Mouse (Mus musculus): ENCODE data around the gene Scaf1.
A peak's percentile ranks its signal among the peaks of the same experiment; 100 is the strongest.

Gene Scaf1

GRCm38 (mm10) chr7:44984833-44985164 is 31.4 kb downstream of the Scaf1 start:
- DNase-seq (ENCODE audit: low spot score in 2 of 2) = no peak

GRCm38 (mm10) chr7:44983944-44984832 is 32.0 kb downstream of the Scaf1 start:
- no peak for DNase-seq (ENCODE audit: low spot score in 2 of 2)

GRCm38 (mm10) chr7:44983085-44983484 is 33.1 kb downstream of the Scaf1 start:
- DNase-seq (ENCODE audit: low spot score in 2 of 2) = peak; percentile 82 to 86

GRCm38 (mm10) chr7:44981539-44981938 is 34.6 kb downstream of the Scaf1 start:
- no peak for DNase-seq (ENCODE audit: low spot score in 2 of 2)

GRCm38 (mm10) chr7:44978300-44978699 is 37.9 kb downstream of the Scaf1 start:
- DNase-seq (ENCODE audit: low spot score in 2 of 2) = no peak

GRCm38 (mm10) chr7:44975117-44975419 is 41.1 kb downstream of the Scaf1 start:
- DNase-seq (ENCODE audit: low spot score in 2 of 2) = no peak

GRCm38 (mm10) chr7:44974383-44975116 is 41.6 kb downstream of the Scaf1 start, which contains the start of gene Cpt1c:
Gene Cpt1c (minus strand): TSS chr7:44974851.
- DNase-seq (ENCODE audit: low spot score in 2 of 2) = no peak

GRCm38 (mm10) chr7:44973415-44974130 is 42.6 kb downstream of the Scaf1 start:
- no peak for DNase-seq (ENCODE audit: low spot score in 2 of 2)

- no peak for DNase-seq (ENCODE audit: low spot score in 2 of 2)
These were observed 45.0 kb downstream of the Scaf1 start for GRCm38 (mm10) chr7:44971142-44971541.

GRCm38 (mm10) chr7:44970231-44970691 is 45.9 kb downstream of the Scaf1 start:
- DNase-seq (ENCODE audit: low spot score in 2 of 2) = peak; percentile 59 to 74

- no peak for DNase-seq (ENCODE audit: low spot score in 2 of 2)
These were observed 49.5 kb downstream of the Scaf1 start for GRCm38 (mm10) chr7:44966638-44967037.

GRCm38 (mm10) chr7:44965975-44966374 is 50.2 kb downstream of the Scaf1 start:
- no peak for DNase-seq (ENCODE audit: low spot score in 2 of 2)

GRCm38 (mm10) chr7:44964990-44965389 is 51.2 kb downstream of the Scaf1 start:
- DNase-seq (ENCODE audit: low spot score in 2 of 2) = no peak

GRCm38 (mm10) chr7:44962831-44963230 is 53.3 kb downstream of the Scaf1 start:
- no peak for DNase-seq (ENCODE audit: low spot score in 2 of 2)

- no peak for DNase-seq (ENCODE audit: low spot score in 2 of 2)
These were observed 53.8 kb downstream of the Scaf1 start for GRCm38 (mm10) chr7:44962337-44962736.

GRCm38 (mm10) chr7:44960512-44960910 is 55.7 kb downstream of the Scaf1 start:
- no peak for DNase-seq (ENCODE audit: low spot score in 2 of 2)

- DNase-seq (ENCODE audit: low spot score in 2 of 2) = no peak
These were observed 56.2 kb downstream of the Scaf1 start for GRCm38 (mm10) chr7:44959874-44960511.

- no peak for DNase-seq (ENCODE audit: low spot score in 2 of 2)
These were observed 56.9 kb downstream of the Scaf1 start for GRCm38 (mm10) chr7:44959281-44959680.

- DNase-seq (ENCODE audit: low spot score in 2 of 2) = peak in 1 of 2 experiments; percentile 30
These were observed 58.0 kb downstream of the Scaf1 start for GRCm38 (mm10) chr7:44958208-44958607.

- DNase-seq (ENCODE audit: low spot score in 2 of 2) = no peak
These were observed 58.9 kb downstream of the Scaf1 start for GRCm38 (mm10) chr7:44957183-44957835.

- no peak for DNase-seq (ENCODE audit: low spot score in 2 of 2)
These were observed 59.9 kb downstream of the Scaf1 start for GRCm38 (mm10) chr7:44956266-44956665.

Data from natural killer cell, adult 2 months (primary cell).